ENCODE assay signal across 10 mouse cellular contexts in the genomic region with DNA sequence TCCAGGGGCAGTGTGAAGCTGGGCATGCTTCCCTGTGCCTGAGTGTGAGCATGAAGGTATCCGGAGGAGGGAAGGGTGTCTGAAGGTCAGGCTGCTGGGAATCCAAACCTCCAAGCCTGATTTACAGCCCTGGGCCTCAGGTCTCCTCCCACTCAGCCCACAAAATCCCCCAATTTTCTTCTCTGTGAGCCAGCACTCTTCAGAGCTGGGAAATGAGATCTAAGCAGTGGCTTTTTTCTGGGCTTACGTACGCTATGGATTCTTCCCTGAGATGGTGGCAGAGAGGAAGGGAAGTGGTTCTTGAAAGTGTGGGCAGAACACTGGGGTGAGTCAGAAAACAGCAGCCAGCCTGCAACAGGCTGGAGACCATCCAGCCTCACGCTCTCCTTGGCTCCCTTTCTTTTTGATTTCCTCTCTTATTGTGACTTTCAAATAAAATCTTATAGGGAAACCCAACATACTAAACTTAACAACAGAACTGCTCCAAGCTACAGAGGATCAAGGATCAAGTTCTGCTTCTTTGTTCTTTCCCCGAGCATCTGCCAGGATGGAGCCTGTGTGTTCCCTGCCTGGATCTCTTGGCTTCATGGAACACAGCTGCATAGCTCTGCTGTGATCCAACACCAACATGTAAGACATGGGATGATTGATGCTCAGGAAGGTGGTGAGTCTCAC.
A peak's percentile ranks its signal among the peaks of the same experiment; 100 is the strongest.
DNase-seq lines count a peak whose midpoint lies in the region; ATAC-seq lines count a peak whose summit lies in the region.
"Had no signal": no experiment of that assay in that cellular context is flagged by ENCODE, and none has a peak within 500 bp of the region (broad histone marks: within the 10 kb centered on the region; RNA-seq: fewer than 3 reads in every experiment).

No protein-coding gene starts in this region.

- no peaks in the 10 kb centered on the region for H3K36me3 ChIP-seq in stomach, embryonic 15.5 days
- H3K36me3 ChIP-seq in midbrain, embryonic 14.5 days (ENCODE audit: control insufficient read depth, insufficient read depth, low read length): no peaks in the 10 kb centered on the region
- no peaks in the 10 kb centered on the region for H3K36me3 ChIP-seq in forebrain, embryonic 14.5 days (ENCODE audit: control insufficient read depth, insufficient read depth, low read length)
- H3K36me3 ChIP-seq: G1E had no signal

- peak overlapping the region; percentile 44; the same call in 1 of the 2 replicates for H3K27ac ChIP-seq in stomach, embryonic 15.5 days
- H3K27ac ChIP-seq in midbrain, embryonic 14.5 days (replicated peaks; ENCODE audit: low read depth, low read length): no peak overlapping the region
- H3K27ac ChIP-seq in forebrain, embryonic 14.5 days (ENCODE audit: low read depth, low read length): no peak overlapping the region
- H3K27ac ChIP-seq: left cerebral cortex, adult 2 months had no signal

- 43% methylated on average over 5 of the region's 5 CpGs for WGBS in stomach, embryonic 15.5 days
- WGBS in midbrain, embryonic 14.5 days: 79% methylated on average over 5 of the region's 5 CpGs
- WGBS in forebrain, embryonic 14.5 days: 78% methylated on average over 5 of the region's 5 CpGs

- 0 out of 2 replicates have a peak, but pooled peaks cover 7% of the 10 kb centered on the region for H3K4me1 ChIP-seq in stomach, embryonic 15.5 days
- no peaks in the 10 kb centered on the region for H3K4me1 ChIP-seq in midbrain, embryonic 14.5 days (ENCODE audit: control insufficient read depth, insufficient read depth, low read length)
- H3K4me1 ChIP-seq in forebrain, embryonic 14.5 days (ENCODE audit: control insufficient read depth, insufficient read depth, low read length): no peaks in the 10 kb centered on the region

- no peaks in the 10 kb centered on the region for H3K27me3 ChIP-seq in stomach, embryonic 15.5 days (replicated peaks)
- no peaks in the 10 kb centered on the region for H3K27me3 ChIP-seq in midbrain, embryonic 14.5 days (ENCODE audit: control insufficient read depth, insufficient read depth, low read length)
- no peaks in the 10 kb centered on the region for H3K27me3 ChIP-seq in forebrain, embryonic 14.5 days (replicated peaks; ENCODE audit: control insufficient read depth, insufficient read depth, low read length)

- no peak overlapping the region for H3K9ac ChIP-seq in stomach, embryonic 15.5 days
- H3K9ac ChIP-seq in midbrain, embryonic 14.5 days (replicated peaks; ENCODE audit: low read length): no peak overlapping the region
- no peak overlapping the region for H3K9ac ChIP-seq in forebrain, embryonic 14.5 days (ENCODE audit: low read length)

- H3K4me3 ChIP-seq in stomach, embryonic 15.5 days (replicated peaks): no peak overlapping the region
- H3K4me3 ChIP-seq in midbrain, embryonic 14.5 days (replicated peaks; ENCODE audit: low read depth, low read length): no peak overlapping the region
- no peak overlapping the region for H3K4me3 ChIP-seq in forebrain, embryonic 14.5 days (ENCODE audit: low read depth, low read length)
- H3K4me3 ChIP-seq: left cerebral cortex, adult 2 months had no signal

- ATAC-seq in stomach, embryonic 15.5 days (ENCODE audit: insufficient read depth, low FRiP score, low read depth): 0 out of 2 replicates have a peak, but pooled peaks have one; percentile 27
- no peak for ATAC-seq in midbrain, embryonic 14.5 days (ENCODE audit: low FRiP score, low TSS enrichment)
- no peak for ATAC-seq in forebrain, embryonic 14.5 days

- no peaks in the 10 kb centered on the region for H3K9me3 ChIP-seq in stomach, embryonic 15.5 days
- H3K9me3 ChIP-seq in midbrain, embryonic 14.5 days (ENCODE audit: control insufficient read depth, low read length): no peaks in the 10 kb centered on the region
- no peaks in the 10 kb centered on the region for H3K9me3 ChIP-seq in forebrain, embryonic 14.5 days (replicated peaks; ENCODE audit: control insufficient read depth, low read length)

- H3K4me2 ChIP-seq in stomach, embryonic 15.5 days: no peak overlapping the region
- H3K4me2 ChIP-seq in midbrain, embryonic 14.5 days (ENCODE audit: low read length): no peak overlapping the region
- H3K4me2 ChIP-seq in forebrain, embryonic 14.5 days (ENCODE audit: low read length): no peak overlapping the region

- DNase-seq in frontal cortex, adult 2 months (ENCODE audit: extremely low spot score in 1 of 2, low spot score in 1 of 2): peak; percentile 17 to 71
- no peak for DNase-seq in frontal cortex, postnatal 25 days (ENCODE audit: low spot score in 2 of 2)
- peak; percentile 39 for DNase-seq in ovary, postnatal 36 days (ENCODE audit: low spot score)
- no peak for DNase-seq in ovary, postnatal 14 days (ENCODE audit: low spot score)
- peak; percentile 37 for DNase-seq in heart, postnatal 4 days
- no peak for DNase-seq in midbrain, embryonic 14.5 days
- no peak for DNase-seq in forebrain, embryonic 14.5 days (ENCODE audit: low spot score)

Comparison
In these comparisons a context has a peak if more than half of its experiments do, and no peak if none do; other contexts are left out.
1. DNase-seq: peak in frontal cortex, adult 2 months (2 of 2), ovary, postnatal 36 days (single experiment) and heart, postnatal 4 days (single experiment); none in frontal cortex, postnatal 25 days (0 of 2), ovary, postnatal 14 days (single experiment), midbrain, embryonic 14.5 days (single experiment) and forebrain, embryonic 14.5 days (single experiment).